Mouse (Mus musculus) small intestine, adult 2 months (tissue): ENCODE data around the gene Gtf3c2.

Source experiments
- CTCF ChIP-seq: fragments of 200-500 bp; IDR thresholded peaks from 2 replicates; pipeline ENCODE4 v1.5.1; 2012; ENCODE audit warnings: low read depth, mild to moderate bottlenecking, control low read depth, inconsistent platforms, low read length, moderate library complexity, mixed read lengths; ENCODE audit not compliant: insufficient replicate concordance, insufficient read length; ENCODE audit errors: extremely low read depth
- POLR2A ChIP-seq: fragments of 200-500 bp; IDR thresholded peaks from 2 replicates; pipeline ENCODE4 v1.6.1; 2012; ENCODE audit warnings: low read depth, mild to moderate bottlenecking, control low read depth, inconsistent platforms, low read length, moderate library complexity

DNA sequence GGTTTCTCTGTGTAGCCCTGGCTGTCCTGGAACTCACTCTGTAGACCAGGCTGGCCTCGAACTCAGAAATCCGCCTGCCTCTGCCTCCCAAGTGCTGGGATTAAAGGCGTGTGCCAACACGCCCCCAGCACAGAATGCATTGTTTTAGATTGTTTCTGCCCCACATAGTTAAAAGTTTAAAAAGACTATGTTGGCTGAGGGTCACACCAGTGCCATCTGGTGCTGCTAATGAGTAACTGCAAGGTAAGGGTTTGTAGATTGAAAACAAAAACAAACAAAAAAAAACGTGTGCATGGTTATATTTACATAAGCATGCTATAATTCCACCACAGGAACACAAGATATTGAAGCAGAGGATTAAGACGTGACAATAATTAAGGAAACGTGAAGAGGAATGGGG, 69.2 kb downstream of the Gtf3c2 start:
- TF ChIP-seq CTCF: no peak
- TF ChIP-seq POLR2A: no peak
